Mouse (Mus musculus): ENCODE measurements at regions not wholly inside any gene's neighbourhood (a gene's known extent, or its start where the extent isn't known, plus 50 kb on each side); places are given as distances from the start of the nearest gene placed in this dataset.

DNA sequence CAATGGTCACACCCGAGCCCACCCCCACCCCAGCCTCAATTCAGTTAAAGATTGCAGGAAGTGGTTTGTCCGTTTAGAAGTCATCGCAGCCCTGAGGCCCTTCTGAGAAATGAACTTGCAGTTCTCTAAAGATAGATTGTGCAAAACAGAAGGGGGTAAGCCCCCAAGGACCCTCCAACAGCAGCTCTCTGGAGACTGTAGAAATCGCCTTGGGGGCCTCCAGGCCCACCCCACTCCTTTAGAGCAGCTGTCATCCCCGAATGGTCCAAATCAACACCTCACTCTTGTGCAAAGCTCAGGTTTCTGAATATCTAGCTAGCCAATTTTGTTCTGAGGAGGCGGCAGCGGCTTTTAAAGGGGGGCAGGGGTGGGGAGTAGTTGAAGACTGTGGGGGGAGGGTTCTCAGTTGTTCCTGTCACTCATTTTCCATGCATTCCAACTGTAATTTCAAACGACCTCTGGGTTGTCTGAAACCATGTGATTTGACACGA is 186.9 kb downstream of the Gsdmc2 start:
- Histone ChIP-seq H3K4me2 (ENCODE audit: low read length) (no peak overlapping the region), H3K9ac (ENCODE audit: low read depth, low read length) (no peak overlapping the region), H3K4me3 (replicated peaks; ENCODE audit: low read depth, low read length) (no peak overlapping the region), H3K36me3 (ENCODE audit: insufficient read depth, low read length) (no peaks in the 10 kb centered on the region), H3K4me1 (replicated peaks; ENCODE audit: insufficient read depth, low read length) (no peaks in the 10 kb centered on the region), H3K9me3 (replicated peaks; ENCODE audit: low read length) (no peaks in the 10 kb centered on the region), H3K27me3 (ENCODE audit: insufficient read depth, low read length) (no peaks in the 10 kb centered on the region), H3K27ac (no peak overlapping the region)
- 60% methylated on average over 9 of the region's 9 CpGs for WGBS
- no peak for TF ChIP-seq CTCF (IDR thresholded peaks at IDR 0.05; ENCODE audit: low read depth)
- ATAC-seq (replicated peaks; ENCODE audit: low FRiP score, low read depth), result no peak
- no peak for DNase-seq (ENCODE audit: low spot score)

DNA sequence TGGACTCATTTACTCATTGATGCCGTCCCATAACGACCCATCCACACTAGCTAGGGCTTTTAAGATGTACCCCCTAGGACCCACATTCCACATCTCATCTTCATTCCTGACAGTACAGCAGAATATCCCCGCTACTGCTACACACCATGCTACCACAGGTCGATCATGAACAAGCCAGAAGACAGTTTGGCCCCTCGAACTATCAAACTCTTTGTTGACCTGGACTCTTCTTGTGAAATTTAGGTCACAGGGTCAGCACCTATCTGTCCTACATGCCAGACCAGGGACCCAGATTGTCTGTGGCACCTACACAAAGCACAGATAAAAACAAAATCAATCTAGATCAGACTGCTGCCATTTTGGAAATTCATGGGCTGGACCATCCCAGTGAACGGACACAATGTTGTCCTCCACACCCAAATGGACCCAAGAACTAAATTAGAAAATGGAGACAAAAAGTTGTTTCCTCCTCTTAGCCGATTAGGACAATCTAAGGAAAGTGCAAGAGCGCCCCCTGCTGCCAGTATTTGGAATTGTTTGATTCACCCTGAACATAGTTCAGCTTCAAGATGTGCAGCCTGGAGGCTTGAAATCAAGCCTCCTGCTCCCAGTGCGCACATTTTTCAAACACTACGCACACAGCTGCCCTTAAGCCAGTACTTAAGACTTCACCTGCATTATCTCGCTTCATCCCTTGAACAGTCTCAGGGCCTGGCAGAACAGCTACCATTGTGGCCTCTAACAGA is 192.6 kb downstream of the Gsdmc2 start:
- peak; percentile 29; the same call in 1 of the 2 replicates for ATAC-seq (replicated peaks; ENCODE audit: low FRiP score, low read depth)
- no peaks in the 10 kb centered on the region for H3K36me3 ChIP-seq (ENCODE audit: insufficient read depth, low read length)
- TF ChIP-seq CTCF (IDR thresholded peaks at IDR 0.05; ENCODE audit: low read depth), result peak; percentile 91
- peak; percentile 81 for DNase-seq (ENCODE audit: low spot score)
- no peak overlapping the region for H3K4me2 ChIP-seq (ENCODE audit: low read length)
- H3K4me1 ChIP-seq (replicated peaks; ENCODE audit: insufficient read depth, low read length), result no peaks in the 10 kb centered on the region
- no peaks in the 10 kb centered on the region for H3K27me3 ChIP-seq (ENCODE audit: insufficient read depth, low read length)
- 36% methylated on average over 11 of the region's 11 CpGs for WGBS
- no peak overlapping the region for H3K9ac ChIP-seq (ENCODE audit: low read depth, low read length)
- H3K9me3 ChIP-seq (replicated peaks; ENCODE audit: low read length), result no peaks in the 10 kb centered on the region
- H3K27ac ChIP-seq, result no peak overlapping the region
- H3K4me3 ChIP-seq (replicated peaks; ENCODE audit: low read depth, low read length), result no peak overlapping the region

DNA sequence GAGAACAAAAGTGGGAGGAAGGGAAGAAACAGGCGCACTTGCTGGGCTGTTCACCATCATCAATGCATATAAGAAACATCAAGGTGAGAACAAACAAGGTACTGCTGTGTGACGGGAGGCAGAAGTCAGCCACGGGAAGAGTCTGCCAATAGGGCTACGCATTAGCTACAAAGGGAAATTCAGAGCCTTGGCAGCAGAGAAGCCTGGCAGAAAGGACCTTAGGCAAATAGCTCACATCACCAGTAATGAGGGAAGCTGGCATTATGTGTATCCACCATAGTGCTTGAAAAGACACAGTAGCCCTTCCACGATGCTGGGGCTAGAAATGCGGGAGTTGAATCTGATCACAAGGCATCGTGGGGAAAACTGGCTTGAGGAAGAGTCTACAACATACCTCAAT is 193.9 kb downstream of the Gsdmc2 start:
- no peak overlapping the region for H3K4me3 ChIP-seq (replicated peaks; ENCODE audit: low read depth, low read length)
- no peak for TF ChIP-seq CTCF (IDR thresholded peaks at IDR 0.05; ENCODE audit: low read depth)
- 91% methylated on average over 7 of the region's 7 CpGs for WGBS
- no peak for ATAC-seq (replicated peaks; ENCODE audit: low FRiP score, low read depth)
- no peak overlapping the region for H3K9ac ChIP-seq (ENCODE audit: low read depth, low read length)
- H3K9me3 ChIP-seq (replicated peaks; ENCODE audit: low read length), result no peaks in the 10 kb centered on the region
- H3K27ac ChIP-seq, result no peak overlapping the region
- H3K27me3 ChIP-seq (ENCODE audit: insufficient read depth, low read length), result no peaks in the 10 kb centered on the region
- no peak overlapping the region for H3K4me2 ChIP-seq (ENCODE audit: low read length)
- no peaks in the 10 kb centered on the region for H3K36me3 ChIP-seq (ENCODE audit: insufficient read depth, low read length)
- no peaks in the 10 kb centered on the region for H3K4me1 ChIP-seq (replicated peaks; ENCODE audit: insufficient read depth, low read length)
- no peak for DNase-seq (ENCODE audit: low spot score)

DNA sequence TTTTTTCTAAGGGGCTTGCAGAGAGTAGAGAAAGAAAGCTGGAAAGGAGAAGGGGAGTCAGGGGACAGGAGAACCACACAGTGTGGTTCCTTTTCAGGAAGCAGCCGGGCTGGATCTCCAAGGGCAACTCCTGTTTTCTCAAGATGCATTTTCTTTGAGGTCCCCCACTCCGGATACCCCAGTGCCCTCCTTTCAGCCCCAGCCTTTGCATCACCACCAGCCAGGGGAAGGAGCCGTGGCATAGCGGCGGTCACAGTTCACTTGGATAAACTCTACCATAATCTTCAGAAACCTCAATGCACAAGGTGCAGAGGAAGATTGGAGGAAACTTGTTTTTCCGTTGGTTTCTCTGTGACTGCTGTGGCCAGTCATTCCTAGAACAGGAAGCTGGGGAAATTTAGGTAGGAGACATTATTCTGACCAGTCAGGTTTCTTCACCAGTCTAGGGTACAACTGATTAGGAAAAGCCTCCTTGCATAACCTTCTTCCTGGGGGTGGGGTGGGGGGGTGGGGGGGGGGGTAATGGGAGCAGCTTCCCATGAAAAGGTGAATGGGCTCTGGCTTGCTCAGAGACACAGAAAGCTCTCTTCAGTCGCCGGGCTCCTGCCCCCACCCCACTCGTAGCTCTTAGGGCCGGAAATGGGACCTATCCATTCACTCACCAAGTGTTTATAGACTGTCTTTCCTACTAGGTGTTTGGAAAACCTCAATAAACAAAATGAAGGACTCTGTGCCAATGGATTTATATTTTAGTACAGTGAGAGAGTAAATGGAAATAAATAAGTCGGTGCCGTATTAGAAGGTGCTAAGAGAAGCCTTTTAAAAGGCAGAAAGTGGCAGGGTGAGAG is 196.6 kb downstream of the Gsdmc2 start:
- no peak for TF ChIP-seq CTCF (IDR thresholded peaks at IDR 0.05; ENCODE audit: low read depth)
- DNase-seq (ENCODE audit: low spot score) (no peak), ATAC-seq (replicated peaks; ENCODE audit: low FRiP score, low read depth) (no peak)
- H3K4me2 ChIP-seq (ENCODE audit: low read length), result no peak overlapping the region
- no peaks in the 10 kb centered on the region for H3K36me3 ChIP-seq (ENCODE audit: insufficient read depth, low read length)
- no peak overlapping the region for H3K27ac ChIP-seq
- H3K27me3 ChIP-seq (ENCODE audit: insufficient read depth, low read length), result no peaks in the 10 kb centered on the region
- no peak overlapping the region for H3K4me3 ChIP-seq (replicated peaks; ENCODE audit: low read depth, low read length)
- WGBS, result 83% methylated on average over 12 of the region's 12 CpGs
- no peaks in the 10 kb centered on the region for H3K9me3 ChIP-seq (replicated peaks; ENCODE audit: low read length)
- H3K9ac ChIP-seq (ENCODE audit: low read depth, low read length), result no peak overlapping the region
- H3K4me1 ChIP-seq (replicated peaks; ENCODE audit: insufficient read depth, low read length), result no peaks in the 10 kb centered on the region

DNA sequence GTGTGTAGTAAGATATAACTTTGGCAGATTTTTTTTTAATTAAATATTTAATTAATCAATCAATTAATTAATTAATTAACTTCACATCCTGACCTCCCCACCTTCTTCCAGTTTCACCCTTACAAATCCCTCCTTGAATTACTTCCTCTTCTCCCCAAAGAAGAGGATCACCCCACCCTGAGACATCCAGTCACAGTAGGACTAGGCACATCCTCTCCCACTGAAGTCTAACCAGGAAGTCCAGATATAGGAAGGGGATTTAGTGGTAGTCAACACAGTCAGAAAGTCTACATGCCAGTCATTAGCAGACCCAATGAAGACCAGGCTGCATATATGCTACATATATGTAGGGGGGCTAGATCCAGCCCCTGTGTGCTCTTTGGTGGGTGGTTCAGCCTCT is 220.2 kb downstream of the Gsdmc2 start:
- H3K9me3 ChIP-seq (replicated peaks; ENCODE audit: low read length), result no peaks in the 10 kb centered on the region
- no peaks in the 10 kb centered on the region for H3K4me1 ChIP-seq (replicated peaks; ENCODE audit: insufficient read depth, low read length)
- H3K36me3 ChIP-seq (ENCODE audit: insufficient read depth, low read length), result no peaks in the 10 kb centered on the region
- no peak overlapping the region for H3K4me3 ChIP-seq (replicated peaks; ENCODE audit: low read depth, low read length)
- no peak overlapping the region for H3K9ac ChIP-seq (ENCODE audit: low read depth, low read length)
- TF ChIP-seq CTCF (IDR thresholded peaks at IDR 0.05; ENCODE audit: low read depth), result no peak
- no peak overlapping the region for H3K4me2 ChIP-seq (ENCODE audit: low read length)
- H3K27me3 ChIP-seq (ENCODE audit: insufficient read depth, low read length), result no peaks in the 10 kb centered on the region
- H3K27ac ChIP-seq, result no peak overlapping the region
- DNase-seq (ENCODE audit: low spot score) (no peak), ATAC-seq (replicated peaks; ENCODE audit: low FRiP score, low read depth) (no peak)

DNA sequence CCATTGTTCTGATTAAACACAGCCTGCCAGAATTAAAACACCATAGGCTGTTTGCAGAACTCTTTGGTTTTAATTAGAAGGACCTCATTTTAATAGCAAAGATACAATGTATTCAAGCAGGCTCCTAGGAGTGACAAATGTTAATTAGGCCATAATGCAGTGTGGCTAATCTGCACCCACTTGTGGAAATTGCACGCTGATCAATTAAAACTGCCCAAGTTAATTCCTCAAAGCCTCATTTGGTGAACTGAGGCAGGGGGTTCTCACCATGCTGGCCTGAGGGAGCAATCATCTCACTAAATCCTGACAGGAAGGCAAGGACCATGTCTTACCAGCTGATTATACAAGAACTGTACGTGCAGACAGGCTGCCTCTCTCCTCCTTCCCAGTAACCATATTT is 220.7 kb downstream of the Gsdmc2 start:
- no peaks in the 10 kb centered on the region for H3K4me1 ChIP-seq (replicated peaks; ENCODE audit: insufficient read depth, low read length)
- WGBS, result 75% methylated on average over 2 of the region's 2 CpGs
- DNase-seq (ENCODE audit: low spot score), result no peak
- no peak for ATAC-seq (replicated peaks; ENCODE audit: low FRiP score, low read depth)
- H3K9ac ChIP-seq (ENCODE audit: low read depth, low read length), result no peak overlapping the region
- H3K36me3 ChIP-seq (ENCODE audit: insufficient read depth, low read length), result no peaks in the 10 kb centered on the region
- H3K4me3 ChIP-seq (replicated peaks; ENCODE audit: low read depth, low read length), result no peak overlapping the region
- H3K27ac ChIP-seq, result no peak overlapping the region
- no peaks in the 10 kb centered on the region for H3K27me3 ChIP-seq (ENCODE audit: insufficient read depth, low read length)
- no peak for TF ChIP-seq CTCF (IDR thresholded peaks at IDR 0.05; ENCODE audit: low read depth)
- H3K4me2 ChIP-seq (ENCODE audit: low read length), result no peak overlapping the region
- H3K9me3 ChIP-seq (replicated peaks; ENCODE audit: low read length), result no peaks in the 10 kb centered on the region
